Mouse (Mus musculus): ENCODE results near the gene Il12rb1.

The Il12rb1 gene

DNA sequence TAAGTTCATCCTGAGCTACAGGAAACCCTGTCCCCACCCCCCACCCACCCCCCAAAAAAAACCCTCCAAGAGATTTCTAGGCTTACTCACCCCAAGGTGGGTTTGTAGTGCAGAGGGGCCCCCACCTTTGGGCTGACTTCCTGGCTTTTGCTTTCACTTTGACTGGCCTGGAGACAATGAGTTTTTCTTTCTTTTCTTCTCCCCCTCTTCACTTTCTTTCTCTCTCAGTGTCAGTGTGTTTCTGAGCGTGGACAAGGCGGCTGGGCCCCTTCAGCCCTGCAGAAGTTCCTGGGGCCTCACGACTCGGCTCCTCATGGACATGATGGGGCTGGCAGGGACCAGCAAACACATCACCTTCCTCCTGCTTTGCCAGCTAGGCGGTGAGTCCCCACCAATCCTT is at the start of gene Il12rb1:
Gene Il12rb1, plus strand, starts transcription at position 211 of the 400 bp plus-strand sequence.
- DNase-seq (ENCODE audit: low spot score in 2 of 2): no peak

DNA sequence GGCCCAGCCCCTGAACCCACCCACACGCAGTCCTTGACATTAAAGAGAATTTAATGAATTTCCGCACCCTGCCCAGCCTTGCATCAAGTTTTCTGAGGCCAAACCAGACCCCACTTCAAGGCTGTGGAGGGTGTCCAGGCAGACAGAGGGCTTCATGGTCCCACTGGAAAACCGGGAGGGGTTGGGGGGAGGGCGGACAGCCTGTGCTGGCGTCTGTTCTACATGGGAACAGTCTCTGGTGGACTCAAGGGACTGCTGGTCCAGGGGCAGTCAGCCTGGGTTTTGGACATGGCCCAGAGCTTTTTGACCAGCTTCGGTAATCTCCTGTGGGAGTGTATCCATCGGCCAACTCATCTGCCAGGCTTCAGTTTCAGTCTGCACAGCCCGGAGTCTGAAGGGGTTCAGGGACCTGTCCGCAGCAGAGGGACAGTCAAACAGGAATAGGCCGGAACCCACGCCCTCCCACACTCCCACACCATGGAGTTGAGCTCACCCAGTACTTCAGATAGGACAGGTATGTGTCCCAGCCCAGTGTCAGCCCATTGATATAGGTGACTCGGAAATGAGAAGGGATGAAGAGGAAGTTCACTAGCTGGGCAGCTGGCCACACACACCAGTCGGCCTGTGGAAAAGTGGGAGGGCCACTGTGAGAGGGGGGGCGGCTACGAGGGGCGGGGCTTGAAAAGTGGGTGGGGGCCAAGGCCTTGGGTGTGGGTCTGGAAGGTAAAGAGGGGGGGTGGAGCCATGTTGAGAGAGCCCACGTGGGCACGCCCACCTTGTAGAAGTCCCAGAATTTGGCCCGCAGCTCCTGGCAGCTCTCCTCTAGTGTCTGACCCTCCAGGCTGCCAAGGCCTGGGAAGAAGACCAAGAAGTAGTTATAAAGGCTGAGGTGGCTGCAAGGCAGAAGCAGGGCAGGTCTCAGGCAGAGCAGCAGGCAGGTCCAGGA is 49.4 kb upstream of the Il12rb1 start:
- no peak for DNase-seq (ENCODE audit: low spot score in 2 of 2)

DNA sequence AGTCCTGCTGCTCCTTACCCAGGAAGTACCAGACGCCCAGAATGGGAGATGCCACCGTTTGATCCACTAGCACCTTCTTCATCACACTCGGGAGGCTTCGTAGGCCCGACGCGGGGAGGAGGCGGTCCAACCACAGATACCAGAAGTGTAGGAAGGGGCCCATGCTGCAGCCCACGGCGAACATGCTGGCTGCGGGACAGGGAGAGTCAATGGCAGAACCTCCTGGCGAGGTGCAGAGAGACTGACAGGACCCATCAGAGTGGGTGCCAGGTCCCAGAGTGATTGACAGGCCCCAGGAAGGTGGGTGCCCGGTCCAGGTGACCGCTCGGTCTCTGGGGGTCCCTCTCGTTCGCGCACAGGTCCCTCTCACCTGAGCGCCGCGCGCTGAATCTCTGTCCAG is 47.9 kb upstream of the Il12rb1 start:
- DNase-seq (ENCODE audit: low spot score in 2 of 2): no peak

DNA sequence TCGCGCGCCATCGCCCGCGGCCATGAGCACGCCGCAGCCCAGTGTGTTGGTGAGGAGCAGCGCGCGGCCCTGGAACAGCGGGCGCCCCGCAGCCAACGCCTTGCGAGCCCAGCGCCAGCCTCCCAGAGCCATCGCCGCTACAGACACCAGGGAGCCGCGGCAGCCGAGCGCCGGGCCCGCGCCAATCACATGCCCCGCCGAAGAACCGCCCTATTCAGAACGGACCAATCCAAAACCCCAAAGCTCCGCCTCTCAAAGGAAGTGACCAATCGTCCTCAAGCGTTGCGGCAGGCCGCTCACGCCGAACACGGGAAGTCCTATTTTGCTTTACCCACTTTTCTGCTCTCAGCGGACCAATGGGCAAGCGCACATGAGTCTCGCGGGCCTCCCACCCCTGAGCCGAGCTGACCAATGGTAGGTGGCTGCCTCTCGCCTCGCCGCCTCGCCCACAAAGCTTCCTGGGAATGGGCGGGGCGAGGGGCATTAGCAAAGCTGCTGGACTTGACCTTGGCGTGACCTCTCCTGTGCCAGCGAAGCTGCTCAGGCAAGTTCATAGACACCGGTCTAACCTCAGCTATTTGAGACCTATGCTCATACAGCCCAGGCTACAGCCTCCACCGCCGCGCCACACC is 47.4 kb upstream of the Il12rb1 start, which contains the start of gene Mpv17l2:
Gene Mpv17l2, minus strand, starts transcription at position 172 of the 632 bp plus-strand sequence.
- DNase-seq (ENCODE audit: low spot score in 2 of 2): peak; percentile 94 to 98

DNA sequence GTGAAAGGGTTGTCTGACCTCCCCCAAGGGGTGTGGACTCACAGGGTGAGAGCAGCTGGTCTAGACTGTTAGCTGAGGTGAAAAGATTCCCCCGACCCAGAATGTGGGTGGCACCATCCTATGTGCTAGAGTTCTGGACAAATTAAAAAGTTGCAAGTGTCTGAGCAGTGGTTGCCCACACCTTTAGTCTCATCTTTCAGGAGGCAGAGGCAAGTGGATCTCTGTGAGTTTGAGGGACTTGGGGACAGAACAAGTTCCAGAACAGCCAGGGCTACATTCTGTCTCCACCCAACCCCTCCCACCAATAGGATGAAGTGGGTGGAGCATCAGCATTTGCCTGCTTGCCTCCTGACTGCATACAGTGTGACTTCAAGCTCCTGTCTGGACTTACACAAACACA is 46.1 kb upstream of the Il12rb1 start:
- no peak for DNase-seq (ENCODE audit: low spot score in 2 of 2)

DNA sequence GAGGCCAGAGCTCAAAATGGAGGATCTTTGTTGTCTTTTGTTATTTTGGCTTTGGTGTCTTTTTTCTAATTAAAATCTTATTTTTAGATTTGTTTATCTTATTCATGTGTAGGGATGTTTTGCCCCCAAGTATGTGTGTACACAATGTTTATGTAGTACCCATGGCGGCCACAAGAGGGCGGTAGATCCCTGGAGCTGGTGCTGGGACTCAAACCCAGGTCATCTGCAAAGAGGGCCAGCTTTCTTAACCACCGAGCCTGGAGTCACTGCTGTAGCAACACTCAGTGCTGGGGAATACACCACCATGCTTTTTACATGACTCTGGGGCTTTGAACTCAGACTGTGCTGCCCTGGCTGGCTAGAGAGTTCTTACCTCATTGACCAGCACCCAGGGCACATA is 44.9 kb upstream of the Il12rb1 start:
- DNase-seq (ENCODE audit: low spot score in 2 of 2): no peak

DNA sequence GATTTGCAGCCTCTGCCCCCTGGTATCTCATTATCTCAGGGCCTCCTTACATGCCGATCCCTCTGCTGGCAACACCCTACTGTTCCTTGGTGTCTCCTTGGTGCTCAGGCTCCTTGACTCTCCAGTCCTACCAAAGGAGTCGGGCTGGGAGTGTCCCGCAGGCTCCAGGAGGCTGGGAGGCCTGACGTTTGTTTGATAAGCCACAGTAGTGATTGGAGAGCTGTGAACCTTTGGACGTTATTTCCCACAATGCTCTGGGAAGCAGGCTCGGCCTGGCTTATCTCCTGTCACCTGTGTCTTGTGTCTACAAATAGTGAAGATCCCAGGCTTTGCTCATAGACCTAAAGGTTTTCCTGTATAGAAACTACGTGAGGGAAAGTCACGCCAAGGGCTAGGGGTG is 44.2 kb upstream of the Il12rb1 start:
- no peak for DNase-seq (ENCODE audit: low spot score in 2 of 2)

DNA sequence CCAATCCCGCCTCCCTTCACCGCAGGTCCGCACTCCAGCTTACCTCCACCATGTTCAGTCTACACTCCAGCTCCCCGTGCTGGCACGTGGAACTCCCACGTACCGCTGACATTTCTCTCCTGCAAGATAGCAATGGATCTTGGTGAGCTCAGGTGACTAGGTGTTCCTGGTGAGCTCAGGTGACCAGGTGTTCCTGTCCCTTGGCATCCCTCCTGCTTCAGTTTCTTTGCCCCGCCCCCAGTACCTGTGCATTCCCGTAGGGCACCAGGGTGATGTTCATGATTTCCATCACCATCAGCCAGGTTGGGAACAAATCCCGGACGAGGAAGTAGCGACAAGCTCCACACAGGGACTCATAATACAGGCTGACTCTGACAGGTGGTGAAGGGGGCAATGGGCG is 43.6 kb upstream of the Il12rb1 start:
- DNase-seq (ENCODE audit: low spot score in 2 of 2): no peak

DNA sequence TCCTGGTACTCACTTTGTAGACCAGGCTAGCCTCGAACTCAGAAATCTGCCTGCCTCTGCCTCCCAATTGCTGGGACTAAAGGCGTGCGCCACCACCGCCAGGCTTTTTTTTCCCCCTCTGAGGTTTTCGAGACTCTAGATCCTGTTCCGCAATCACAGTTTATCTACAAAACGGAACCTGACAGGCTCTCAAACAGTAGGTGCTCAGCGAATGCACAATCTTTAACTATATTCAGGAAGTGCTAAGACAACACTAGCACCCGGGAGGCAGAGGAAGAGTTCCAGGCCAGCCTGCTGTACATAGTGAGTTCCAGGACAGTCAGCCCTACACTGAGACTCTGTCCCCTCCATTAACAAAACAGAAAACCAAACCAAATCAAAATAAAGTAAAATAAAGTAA is 42.9 kb upstream of the Il12rb1 start:
- no peak for DNase-seq (ENCODE audit: low spot score in 2 of 2)

DNA sequence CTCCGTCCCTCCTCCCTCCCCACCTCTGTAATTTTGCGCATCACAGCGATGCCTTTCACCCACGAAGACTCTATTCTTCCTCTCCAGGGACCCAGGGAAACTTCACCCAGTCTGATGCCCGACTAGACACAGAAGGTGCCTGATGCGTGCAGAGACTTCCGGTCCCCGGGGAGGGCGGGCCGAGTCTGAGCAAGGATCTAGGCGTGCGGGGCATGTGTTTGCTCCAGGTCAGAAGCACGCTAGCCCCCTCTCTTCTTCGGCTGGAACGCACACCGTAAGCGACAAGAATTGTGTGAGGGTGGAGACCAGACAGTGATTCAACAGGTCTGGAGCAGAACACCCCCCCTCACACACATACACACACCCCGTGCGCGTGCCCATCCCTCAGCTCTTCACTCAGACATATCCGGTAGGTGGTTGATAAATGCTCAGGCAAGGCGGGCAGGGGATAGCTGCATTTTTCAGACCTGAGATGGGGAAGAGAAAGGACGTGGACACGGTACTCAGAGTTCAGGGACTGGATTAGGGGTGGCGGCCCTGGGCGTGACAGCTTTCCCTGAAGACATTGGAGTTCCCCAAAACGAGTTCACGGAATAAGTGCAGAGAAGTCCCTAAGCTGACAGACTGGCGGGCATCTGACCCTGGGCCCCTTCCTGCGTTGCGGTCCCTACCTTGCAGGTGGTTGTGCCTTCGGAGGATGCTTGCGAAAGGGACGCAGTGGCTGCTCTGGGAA is 42.2 kb upstream of the Il12rb1 start:
- no peak for DNase-seq (ENCODE audit: low spot score in 2 of 2)

DNA sequence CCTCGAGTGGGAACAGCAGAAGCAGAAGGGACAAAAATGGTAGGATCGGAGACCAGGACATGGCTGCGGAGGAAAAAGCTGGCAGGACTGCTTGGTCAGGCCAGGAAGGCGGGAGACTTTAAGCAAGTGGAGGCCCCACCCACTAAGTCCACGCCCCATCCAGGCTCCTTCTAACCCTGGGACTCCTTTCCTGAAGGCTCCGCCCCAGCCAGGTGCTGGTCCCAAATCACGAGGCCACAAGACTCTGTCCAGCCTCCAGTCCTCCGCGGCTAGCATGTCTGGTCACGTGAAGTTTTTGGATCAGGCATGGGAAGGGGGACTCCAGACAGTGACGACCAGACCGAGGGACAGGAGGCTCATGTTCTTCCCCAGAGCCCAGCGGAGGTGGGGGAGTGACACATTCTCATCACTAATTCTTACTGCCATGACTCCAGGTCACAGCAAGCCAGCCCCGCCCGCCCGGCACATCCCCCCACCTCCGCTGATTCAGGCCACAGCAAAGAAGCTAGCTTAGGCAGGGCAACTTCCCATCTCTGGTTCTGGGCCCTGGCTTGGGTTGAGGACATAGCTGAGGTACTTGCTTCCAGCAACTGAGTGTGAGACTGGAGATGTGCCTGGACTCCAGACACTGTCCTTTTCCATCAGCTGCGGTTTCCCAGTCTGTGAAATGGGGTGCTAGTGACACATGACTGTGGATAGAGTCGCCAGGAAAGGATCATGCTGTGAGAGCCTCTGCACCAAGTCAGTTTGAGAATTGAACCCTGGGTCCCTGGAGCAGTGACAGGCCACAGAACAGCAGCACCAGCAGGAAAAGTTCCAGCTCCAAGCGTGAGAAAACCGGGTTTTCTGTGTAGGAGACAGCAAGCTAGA is 41.4 kb upstream of the Il12rb1 start:
- DNase-seq (ENCODE audit: low spot score in 2 of 2): no peak

DNA sequence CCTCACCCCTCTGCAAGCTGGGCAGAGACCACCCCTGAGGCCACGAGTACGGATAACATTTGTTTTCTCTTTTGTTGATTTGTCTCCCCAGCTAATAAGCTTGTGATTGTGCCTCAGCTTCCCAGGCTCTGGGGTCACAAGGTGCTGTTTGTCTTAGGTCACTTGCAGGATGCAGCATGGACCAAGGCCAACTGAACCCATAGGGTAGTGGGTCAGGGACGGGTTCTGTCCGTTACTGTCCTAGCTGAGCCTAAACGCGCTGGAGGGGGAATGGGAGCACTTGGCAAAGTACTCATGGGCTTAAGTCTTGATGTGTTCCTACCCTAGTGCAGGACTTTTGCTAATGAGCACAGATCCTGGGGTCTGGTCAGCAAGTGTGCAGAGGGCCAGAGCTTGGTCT is 40.7 kb upstream of the Il12rb1 start:
- DNase-seq (ENCODE audit: low spot score in 2 of 2): no peak

DNA sequence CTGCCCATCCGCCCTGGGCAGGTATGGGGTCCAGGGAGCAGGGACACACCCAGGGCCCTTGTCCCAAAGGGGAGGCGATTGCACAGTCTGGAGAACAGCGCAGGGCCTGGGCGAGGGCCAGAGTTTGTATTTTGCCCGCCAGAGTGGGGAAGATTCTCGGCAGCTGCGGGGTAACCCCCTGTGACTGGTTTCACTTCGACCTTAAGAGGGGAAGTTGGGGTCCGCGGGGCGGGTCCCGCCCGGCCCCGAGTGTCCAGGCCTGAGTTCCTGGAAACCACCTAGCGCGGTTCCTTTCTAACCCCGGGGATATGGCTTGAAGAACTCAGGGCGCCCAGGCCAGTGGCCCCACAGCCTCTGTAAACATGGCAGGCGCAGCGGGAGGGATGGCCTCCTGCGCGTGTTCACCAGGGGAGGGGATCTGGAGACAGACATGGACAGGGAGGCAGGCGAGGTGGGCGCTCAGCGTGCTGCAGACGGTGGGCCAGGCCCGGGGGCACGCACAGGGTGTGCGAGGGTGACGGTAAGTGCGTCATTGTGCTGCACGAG is 39.9 kb upstream of the Il12rb1 start:
- no peak for DNase-seq (ENCODE audit: low spot score in 2 of 2)

DNA sequence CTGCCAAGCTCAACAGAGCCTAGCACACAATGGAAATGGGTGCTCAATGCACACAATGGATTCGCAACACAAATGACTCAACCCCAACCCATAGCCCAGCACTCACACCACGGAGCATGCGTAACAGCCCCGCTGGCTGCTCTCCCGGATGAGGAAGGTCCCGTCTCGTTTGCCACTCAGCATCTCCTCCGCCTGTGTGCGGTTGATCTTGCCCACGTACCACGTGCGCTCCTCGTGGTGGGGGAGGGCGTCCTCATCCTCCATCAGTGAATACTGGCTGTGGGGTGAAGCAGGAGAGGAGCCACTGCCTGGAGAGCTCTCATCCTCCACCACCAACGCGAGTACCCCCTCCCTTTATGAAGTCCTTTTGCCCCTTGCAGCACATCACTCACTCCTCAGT is 39.3 kb upstream of the Il12rb1 start:
- DNase-seq (ENCODE audit: low spot score in 2 of 2): no peak

DNA sequence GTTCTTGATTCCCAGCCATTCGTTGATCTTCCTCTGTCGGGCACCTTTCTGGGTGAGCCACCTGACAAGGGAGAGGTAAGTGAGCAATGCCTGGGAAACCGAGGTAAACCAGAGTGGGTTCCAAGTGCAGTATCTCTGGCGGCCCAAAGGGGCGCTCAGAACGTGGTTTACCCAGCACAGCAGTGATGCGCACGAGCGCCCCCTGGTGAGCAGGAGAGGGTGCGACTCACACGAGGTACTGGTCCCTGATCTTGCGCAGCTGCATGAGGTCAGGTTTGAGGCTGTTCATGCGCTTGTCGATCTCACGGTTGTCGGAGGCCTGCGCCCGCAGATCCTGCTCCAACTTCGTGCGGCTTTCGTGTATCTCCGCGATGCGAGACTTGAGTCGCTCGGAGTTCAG is 38.9 kb upstream of the Il12rb1 start:
- peak; percentile 95 to 97 for DNase-seq (ENCODE audit: low spot score in 2 of 2)

DNA sequence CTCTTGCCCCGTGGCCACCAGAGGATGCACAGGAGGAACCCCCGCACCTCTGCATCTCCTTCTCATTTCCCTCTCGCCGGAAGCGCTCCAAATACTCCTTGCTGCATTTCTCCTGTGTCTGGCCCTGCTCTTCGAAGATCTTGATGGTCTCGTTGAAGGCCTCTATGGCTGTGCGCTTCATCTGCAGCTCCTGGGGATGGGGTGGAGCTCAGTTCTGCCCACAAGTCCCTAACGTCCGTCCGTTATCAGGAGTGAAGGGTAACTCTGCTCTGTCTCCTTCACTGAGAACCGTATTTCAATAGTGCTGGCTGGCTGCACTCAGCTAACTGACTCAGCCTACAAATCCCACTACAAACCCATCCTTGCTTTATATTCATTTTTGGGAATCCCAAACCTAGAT is 38.4 kb upstream of the Il12rb1 start:
- DNase-seq (ENCODE audit: low spot score in 2 of 2): no peak

DNA sequence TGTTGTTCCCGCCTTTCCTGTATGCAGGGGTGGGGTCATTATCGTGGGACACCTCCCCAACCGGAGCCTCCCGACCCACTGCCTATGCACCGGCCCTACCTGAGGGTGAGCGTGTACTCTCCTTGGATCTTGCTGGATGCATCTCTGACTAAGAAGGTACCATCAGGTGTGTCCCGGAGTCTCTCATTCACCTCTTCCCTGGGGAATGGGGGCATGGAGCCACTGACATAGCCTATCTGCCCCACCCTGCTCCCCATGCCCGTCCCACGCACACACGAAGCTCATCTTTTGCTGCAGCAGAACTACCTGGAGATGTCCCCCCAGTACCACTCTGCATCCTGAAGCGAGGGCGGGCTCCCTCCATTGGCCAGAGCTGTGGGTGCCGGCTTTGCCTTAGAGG is 37.5 kb upstream of the Il12rb1 start:
- DNase-seq (ENCODE audit: low spot score in 2 of 2): no peak

DNA sequence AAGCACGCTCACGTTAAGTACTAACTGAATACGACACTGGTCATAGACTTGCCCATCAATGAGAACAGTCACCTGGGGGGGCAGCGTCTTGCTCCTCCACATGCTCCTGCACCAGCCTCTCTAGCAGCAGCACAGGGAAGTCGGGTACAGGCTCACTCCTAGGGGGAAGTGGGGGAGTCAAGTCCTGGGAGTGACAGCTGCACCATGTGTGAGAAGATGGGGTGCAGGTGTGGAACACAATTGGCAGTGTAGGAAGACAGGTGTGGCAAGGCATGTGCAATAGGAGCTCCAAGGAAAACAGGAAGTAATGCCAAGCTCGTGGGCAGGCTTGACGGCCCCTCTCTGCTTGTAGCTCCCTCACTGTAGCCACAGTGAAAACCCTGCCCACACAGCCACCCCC is 37.0 kb upstream of the Il12rb1 start:
- DNase-seq (ENCODE audit: low spot score in 2 of 2): no peak

DNA sequence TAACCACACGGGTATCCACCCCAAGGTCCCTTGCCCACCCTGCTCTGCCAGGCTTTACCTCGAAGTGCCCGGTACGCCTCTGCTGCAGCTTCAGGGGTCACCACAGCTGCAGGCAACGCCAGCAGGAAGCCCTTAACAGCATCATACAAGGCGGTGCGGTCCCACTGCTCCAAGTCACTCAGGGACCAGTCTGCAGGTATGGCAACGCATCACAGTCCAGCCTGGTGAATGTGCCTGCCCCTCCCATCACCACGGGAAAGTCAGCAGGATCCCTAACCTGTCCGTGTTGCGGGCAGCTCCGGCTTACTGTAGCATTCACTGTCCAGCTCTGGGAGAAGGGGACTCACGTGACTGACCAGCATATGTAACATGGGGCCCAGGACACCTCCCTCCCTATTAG is 36.2 kb upstream of the Il12rb1 start:
- no peak for DNase-seq (ENCODE audit: low spot score in 2 of 2)

DNA sequence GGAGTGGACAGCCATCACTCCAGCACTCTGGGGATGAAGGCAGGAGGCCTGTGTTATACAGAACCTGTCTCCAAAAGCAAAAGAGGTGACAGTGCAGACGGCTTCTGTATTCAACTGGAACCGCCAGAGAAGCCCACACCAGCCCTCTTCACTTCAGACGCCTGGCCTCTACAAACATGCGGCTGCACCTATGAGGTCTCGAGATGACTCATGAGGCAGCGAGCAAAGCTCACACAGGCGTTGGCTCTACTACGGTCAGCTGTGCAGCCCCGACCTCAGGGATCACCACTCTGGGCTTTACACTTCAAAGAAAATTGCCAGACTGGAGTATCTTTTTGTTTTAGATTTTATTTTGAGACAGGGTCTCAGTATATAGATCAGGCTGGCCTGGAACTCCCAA is 35.4 kb upstream of the Il12rb1 start:
- DNase-seq (ENCODE audit: low spot score in 2 of 2): no peak

DNA sequence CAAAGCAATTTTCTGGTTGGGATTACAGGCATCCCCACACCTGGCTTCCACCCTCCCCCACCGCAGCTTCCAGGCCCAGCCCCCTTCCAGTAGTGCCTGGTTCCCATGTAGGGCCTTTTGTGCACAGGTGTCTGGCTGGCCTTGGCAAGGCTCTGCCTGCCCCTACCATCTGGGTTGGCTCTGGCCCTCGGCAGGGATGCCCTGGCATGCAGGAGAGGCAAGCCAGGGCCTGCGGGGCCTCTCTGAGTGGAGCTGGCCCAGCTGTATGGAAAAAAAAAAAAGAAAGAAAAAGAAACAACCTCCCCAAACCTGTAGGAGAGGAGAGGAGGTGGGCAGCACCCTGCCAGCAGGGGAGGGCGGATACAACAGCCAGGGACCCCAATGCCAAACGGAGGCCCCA is 34.8 kb upstream of the Il12rb1 start:
- no peak for DNase-seq (ENCODE audit: low spot score in 2 of 2)

Measured in frontal cortex, postnatal 36 days (tissue).